Mouse (Mus musculus) heart, adult 18-20 months (tissue): ENCODE results near the gene Zfp740. TPM values are rescaled to one million over a fixed set of nuclear protein-coding genes. Genes with fewer than 3 reads are reported as not detected.
"Not testable (repeated sequence)": the region's sequence is repeated elsewhere in the genome, so short reads cannot be mapped to it uniquely, and the experiment has no call there.

ENCODE experiments used
- DNase-seq, 2 experiments: peaks; one replicate each; pipeline ENCODE4 v3.0.0; 2021 to 2022; ENCODE audit warnings: mixed read lengths in 1 of 2
- long read RNA-seq, 2 experiments: library from polyadenylated mRNA; stranded (forward); transcript quantifications; one replicate each; pipeline ENCODE4 v2.0.0; 2021
- total RNA-seq, 2 experiments: library from RNA; stranded (reverse); gene quantifications; 2 replicates each; pipeline ENCODE4 v1.2.3; 2021

Gene Zfp740
- 10 to 100 TPM; 30.6 to 31.5 TPM for total RNA-seq
- long read RNA-seq, experiment 1, partial matches to known transcripts: 0 of 18 reads
- long read RNA-seq, experiment 1, other reads (novel, unspliced or antisense): 16 of 18 reads
- long read RNA-seq, experiment 2, full-length matches to known transcripts: 2 of 9 reads
- long read RNA-seq, experiment 2, partial matches to known transcripts: 0 of 9 reads
- long read RNA-seq, experiment 2, other reads (novel, unspliced or antisense): 7 of 9 reads

GRCm38 (mm10) chr15:102202971-102203834, at the start of gene Zfp740:
Gene Zfp740, plus strand, starts transcription at chr15:102203249.
- peak; percentile 94 to 98 for DNase-seq

- DNase-seq: not testable (repeated sequence)
These were observed 48.0 kb upstream of the Zfp740 start for GRCm38 (mm10) chr15:102155006-102155405.

DNA sequence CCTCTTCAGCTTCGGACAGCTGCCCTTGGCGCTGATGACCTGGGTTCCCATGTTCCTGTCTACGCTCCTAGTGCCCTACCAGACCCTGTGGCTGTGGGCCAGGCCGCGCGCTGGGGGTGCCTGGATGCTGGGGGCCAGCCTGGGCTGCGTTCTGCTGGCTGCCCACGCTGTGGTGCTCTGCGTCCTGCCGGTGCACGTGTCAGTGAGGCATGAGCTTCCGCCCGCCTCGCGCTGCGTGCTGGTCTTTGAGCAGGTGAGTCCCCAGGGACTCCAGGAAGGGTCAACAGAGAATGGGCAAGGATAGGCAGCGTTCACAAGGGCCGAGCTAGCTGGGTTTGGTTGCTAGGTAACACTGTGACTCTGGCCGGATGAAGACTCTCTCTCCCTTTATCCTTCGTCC, 46.2 kb upstream of the Zfp740 start:
- DNase-seq: no peak

- DNase-seq: no peak
These were observed 42.5 kb upstream of the Zfp740 start for GRCm38 (mm10) chr15:102160415-102161060.

DNA sequence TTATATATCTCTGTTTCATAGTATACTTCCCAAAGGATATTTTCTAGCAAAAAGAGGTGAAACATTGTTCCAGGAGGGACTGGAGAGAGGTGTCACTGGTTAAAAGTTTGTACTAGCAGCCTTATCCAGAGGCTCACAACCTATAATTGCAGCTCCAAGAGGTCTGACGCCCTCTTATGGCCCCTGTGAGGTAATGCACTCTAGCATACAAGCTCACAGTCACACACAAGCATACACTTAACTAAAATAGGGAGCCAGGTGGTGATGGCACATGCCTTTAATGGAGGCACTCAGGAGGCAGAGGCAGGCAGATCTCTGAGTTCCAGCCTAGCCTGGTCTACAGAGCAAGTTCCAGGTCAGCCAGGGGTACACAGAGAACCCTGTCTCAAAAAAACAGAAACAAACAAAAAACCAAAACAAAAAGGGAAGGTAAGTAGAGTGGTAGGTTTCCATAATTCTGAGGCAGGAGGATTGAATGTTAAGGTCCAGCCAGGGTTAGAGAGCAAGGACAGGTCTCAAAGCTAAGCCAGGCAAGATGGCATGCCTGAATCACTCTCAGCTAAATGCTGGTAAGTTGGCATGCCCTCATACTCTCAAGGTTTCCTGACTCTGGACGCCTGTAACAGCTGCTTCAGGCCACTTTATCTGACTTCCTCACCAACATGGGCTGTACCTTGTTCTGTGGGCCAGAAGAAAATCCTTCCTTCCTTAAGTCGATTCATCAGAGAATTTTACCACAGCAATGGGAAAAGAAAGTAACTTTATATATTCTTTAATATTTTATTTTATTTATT, 39.0 kb upstream of the Zfp740 start:
- DNase-seq: no peak

DNA sequence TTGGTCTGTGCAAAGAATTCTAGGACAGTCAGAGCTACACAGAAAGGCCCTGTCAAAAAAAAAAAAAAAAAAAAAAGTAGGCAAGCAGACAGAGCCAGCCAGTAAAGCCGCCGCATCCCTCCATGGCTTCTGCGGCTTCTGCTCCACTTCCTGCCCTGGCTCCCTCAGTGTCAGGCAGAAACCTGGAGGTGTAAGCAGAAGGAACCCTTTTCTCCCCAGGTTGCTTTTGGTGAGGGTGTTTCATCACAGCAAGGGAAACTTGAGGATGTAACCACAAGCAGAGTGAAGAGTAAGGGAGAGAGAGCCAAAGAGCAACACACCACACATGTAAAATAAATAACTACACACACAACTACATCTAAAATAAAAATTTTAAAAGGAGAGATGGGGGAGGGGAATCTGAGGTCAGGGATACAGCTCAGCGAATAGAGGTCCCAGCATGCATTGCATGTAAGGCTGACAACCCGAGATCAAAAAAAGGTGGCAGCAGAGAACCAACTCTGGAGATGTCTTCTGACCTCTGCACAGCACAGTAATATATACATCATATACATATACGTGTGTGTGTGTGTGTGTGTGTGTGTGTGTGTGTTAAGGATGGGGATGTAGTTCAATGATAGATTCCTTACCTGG, 37.5 kb upstream of the Zfp740 start:
- DNase-seq: no peak

GRCm38 (mm10) chr15:102167620-102168021, 35.4 kb upstream of the Zfp740 start:
- no peak for DNase-seq

DNA sequence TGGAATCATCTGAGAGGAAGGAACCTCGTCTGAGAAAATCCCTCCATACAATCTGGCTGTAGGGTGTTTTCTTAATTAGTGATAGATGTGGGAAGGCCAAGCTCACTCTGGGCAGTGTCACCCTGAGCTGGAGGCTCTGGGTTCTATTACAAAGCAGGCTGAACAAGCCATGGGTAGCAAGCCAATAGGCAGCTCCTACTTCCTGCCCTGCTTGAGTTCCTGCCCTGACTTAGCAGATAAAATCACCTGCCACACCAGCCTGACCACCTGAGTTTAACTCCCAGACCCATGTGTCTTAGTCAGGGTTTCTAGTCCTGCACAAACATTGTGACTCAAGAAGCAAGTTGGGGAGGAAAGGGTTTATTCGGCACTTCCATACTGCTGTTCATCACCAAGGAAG, 34.0 kb upstream of the Zfp740 start:
- DNase-seq: no peak

GRCm38 (mm10) chr15:102173581-102173980, 29.5 kb upstream of the Zfp740 start:
- no peak for DNase-seq

GRCm38 (mm10) chr15:102175736-102176319, 27.2 kb upstream of the Zfp740 start:
- no peak for DNase-seq

- DNase-seq: peak in 1 of 2 experiments; percentile 22
These were observed 26.3 kb upstream of the Zfp740 start for GRCm38 (mm10) chr15:102176571-102177316.

- no peak for DNase-seq
These were observed 25.6 kb upstream of the Zfp740 start for GRCm38 (mm10) chr15:102177417-102177816.

DNA sequence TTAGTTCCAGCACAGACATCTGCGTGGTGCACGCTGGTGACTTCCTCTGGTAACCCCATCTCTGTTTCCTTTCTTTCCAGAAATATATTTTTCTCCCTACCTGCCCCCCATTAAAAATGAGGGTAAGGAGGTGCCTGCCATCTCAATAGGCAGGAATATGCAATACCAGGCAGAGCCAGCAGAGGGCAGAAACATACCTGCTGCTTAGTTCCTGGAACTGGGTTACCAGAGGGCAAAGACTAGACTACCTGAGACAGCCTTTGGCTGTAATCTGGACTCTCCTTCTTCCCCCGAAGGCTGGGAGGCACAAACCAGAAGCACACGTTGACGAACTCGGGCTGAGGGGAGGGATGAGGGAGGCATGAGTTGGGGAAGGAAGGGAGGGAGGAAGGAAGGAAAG, 24.8 kb upstream of the Zfp740 start:
- peak; percentile 74 to 94 for DNase-seq

- DNase-seq: no peak
These were observed 23.9 kb upstream of the Zfp740 start for GRCm38 (mm10) chr15:102179106-102179505.

DNA sequence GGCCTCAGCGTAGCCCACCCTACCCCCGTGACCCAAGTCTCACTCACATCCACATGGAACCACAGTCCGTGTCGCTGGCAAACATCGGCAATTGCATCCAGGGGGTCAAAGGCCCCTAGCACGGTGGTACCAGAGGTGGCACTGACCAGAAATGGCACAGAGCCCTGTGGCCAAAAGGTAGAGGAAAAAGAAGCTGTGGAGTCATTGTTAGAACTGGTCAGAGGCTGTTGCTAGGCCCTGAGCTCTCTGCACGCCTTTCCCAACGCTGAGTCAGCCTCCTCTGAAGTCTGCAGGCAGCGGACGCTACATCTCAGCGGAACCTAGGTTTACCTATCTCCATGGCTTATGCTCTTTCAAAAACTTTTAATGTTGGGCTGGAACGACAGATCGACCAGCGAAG, 23.1 kb upstream of the Zfp740 start:
- DNase-seq: no peak

- no peak for DNase-seq
These were observed 20.0 kb upstream of the Zfp740 start for GRCm38 (mm10) chr15:102183076-102183475.

- DNase-seq: no peak
These were observed 16.8 kb upstream of the Zfp740 start for GRCm38 (mm10) chr15:102186239-102186638.

DNA sequence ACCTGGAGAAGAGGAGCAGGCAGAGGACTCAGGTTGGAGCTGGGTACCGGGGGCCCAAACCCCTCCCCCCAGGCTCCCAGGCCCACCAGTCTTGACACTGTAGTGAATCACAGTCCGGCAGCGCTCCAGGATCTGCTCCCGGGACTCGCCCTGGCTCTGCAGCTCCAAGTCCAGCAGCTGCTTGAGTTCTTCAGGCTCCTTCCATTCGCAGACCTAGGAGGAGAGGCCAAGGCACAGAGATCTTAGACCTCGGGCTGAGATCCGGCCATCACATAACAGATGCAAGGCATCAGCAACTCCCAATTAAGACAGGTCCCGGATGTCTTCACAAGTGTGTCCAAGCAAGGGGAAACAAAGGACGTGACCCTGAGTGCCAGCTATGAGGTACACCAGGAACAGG, 15.0 kb upstream of the Zfp740 start:
- peak; percentile 54 to 67 for DNase-seq

DNA sequence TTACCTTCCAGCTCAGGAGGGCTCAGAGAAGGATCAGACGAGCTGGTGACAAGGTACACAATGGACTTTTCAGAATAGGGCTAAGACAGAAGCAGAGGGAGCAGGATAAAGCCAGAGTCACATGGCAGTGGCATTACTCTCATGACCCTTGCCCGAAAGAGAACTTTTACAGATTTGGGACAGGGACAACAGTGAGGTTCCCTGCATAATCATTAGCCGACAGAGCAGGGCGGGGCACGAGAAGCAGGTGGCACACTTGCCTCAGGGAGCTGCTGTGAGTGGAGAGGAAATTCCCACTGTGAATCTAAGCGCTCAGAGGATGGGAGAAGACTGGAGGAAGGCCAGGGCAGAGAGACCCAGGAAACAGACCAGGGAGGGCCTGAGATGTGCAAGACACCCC, 14.2 kb upstream of the Zfp740 start:
- no peak for DNase-seq

- no peak for DNase-seq
These were observed 11.3 kb upstream of the Zfp740 start for GRCm38 (mm10) chr15:102191699-102192098.
